Mouse (Mus musculus) duodenum, adult 2 months (tissue): Measurements from ENCODE around the gene Gpr150. TPM values are rescaled to one million over a fixed set of nuclear protein-coding genes. Genes with fewer than 3 reads are reported as not detected.

Experiments used
- polyA plus RNA-seq: library from polyadenylated mRNA; depleted of rRNA; stranded (reverse); fragments of >200 nt; gene quantifications from 2 replicates; pipeline ENCODE4 v1.2.3, GENCODE M21; 2012; ENCODE audit warnings: low replicate concordance; rRNA removed

The Gpr150 gene
- 0.11 TPM in 1 of 2 replicates, not detected in the other for polyA plus RNA-seq

DNA sequence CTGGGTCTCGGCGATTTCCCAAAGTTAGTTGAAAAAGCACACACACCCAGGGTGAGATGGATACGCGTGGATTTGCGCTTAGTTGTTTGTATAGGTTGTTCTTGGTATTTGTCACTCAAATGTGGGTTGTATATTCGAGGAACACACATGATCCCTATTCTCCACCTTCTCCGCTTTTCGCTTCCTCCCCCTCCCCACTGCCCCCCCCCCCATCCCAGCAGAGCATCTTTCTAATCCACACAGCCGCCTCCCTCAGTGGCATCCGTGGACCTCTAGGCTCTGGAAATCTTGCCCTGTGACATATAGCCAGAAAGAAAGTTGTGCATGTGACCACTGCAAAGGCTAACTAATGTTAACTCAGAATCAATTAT is at the start of gene Gpr150:
TSS of gene Gpr150 (minus strand) at position 101 of the 371 bp plus-strand sequence.

DNA sequence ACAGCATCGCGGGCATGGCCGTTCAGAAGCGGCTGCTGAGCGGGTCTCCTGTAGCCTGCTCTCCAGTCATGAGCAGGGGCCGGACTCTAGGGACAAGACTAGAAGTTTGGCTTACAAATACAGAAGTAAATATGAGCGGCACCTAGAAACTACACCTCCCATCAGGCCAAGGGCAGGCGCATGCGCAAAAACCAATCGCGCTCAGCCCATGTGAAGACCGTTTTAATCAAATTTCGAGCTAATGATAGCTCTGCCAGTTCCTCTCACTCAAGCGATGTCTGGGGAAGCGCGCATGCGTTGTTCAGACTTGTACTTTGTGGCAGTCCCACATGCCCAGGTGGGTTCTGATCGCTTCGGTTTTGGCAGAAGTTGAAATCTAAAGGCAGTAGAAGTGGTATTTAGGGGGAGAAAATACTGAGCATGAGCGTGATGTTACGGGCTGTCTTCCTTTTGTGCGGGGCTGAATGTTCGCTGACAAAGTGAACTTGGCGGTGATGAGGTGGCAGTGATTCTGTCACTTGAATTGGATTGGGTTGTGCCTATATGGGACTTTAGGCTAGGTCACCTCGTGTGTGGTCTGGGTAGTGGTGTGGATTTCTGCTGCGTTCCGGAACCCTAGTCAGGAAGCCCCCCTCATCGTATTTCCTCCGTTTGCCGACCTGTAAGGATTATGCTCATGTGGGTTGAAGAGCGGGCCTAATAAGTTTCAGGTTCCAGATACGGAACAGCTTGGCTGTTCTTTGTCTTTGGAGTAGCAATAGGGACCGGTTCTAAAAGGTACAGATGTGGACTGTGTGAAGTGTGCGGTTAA is 41.9 kb upstream of the Gpr150 start, which contains the start of the genes Arsk and Ttc37:
TSS of gene Arsk (minus strand) at position 168 of the 811 bp plus-strand sequence.
TSS of gene Ttc37 (plus strand) at position 242 of the 811 bp plus-strand sequence.

DNA sequence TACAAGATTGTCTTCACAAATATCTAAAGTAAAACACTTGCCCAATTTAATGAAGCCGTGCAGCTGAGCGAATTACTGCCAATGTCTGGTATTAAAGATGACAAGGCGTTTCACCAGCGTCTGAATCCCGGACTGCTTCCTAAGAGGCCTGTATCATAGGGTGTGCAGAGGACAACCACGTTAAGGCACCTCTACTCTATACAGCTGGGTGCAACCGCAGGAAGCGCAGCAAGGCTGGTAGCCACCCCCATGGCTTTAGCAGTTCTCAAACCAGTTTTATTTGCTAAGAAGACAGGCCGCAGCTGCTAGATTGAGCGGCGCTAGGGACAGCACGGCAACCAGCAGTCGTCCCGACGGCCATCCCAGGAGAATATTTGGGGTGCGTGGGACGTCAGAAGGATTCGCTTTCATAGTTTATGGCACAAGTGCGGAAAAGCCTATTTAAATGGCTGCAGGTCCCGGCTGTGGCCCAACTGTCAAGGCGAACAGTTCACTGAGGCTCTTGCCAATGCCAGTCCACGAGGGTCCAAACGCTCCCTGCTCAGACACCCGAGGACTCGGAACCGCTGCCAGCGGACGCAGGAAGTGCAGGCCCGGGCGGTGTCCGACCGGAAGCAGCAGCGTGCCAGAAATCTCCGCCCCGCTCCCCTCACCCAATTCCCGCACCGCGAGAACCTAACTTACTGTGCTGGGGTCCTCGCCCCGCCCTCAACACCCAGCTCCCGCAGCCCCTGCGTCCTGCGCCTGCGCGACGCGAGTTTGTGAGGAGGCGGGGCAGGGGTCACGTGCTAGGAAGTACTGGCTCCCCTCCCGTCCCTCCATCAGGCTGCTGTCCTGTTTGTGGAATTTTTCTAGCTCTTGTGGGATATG is 38.6 kb downstream of the Gpr150 start, which contains the start of gene Rfesd:
TSS of gene Rfesd (minus strand) at position 746 of the 870 bp plus-strand sequence.

Other genes with a start within 250 kb of the Gpr150 start
- 59.2 and 187 TPM in 2 replicates for gene Glrx, start 217.1 kb downstream of the Gpr150 start, polyA plus RNA-seq
- gene Rhobtb3, start 113.1 kb downstream of the Gpr150 start, polyA plus RNA-seq: 4.6 and 8.1 TPM in 2 replicates
- gene Spata9, start 89.8 kb downstream of the Gpr150 start, polyA plus RNA-seq: not detected in 2 replicates
- 2.1 and 2.4 TPM in 2 replicates for gene Rfesd, start 38.3 kb downstream of the Gpr150 start, polyA plus RNA-seq
- 0.76 and 1.5 TPM in 2 replicates for gene Arsk, start 41.7 kb upstream of the Gpr150 start, polyA plus RNA-seq
- 2.6 and 5.2 TPM in 2 replicates for gene Ttc37, start 41.7 kb upstream of the Gpr150 start, polyA plus RNA-seq
- gene Fam81b, start 248.1 kb upstream of the Gpr150 start, polyA plus RNA-seq: not detected in 2 replicates